Mouse (Mus musculus) cortical plate, adult 2 months (tissue): ENCODE data around the gene Slc29a4.
A peak's percentile ranks its signal among the peaks of the same experiment; 100 is the strongest.

ENCODE experiments used
- CTCF ChIP-seq: fragments of 200-500 bp; IDR thresholded peaks from 2 replicates; pipeline ENCODE4 v1.5.1; 2011; ENCODE audit warnings: mild to moderate bottlenecking, control low read depth, low read length; ENCODE audit not compliant: insufficient read depth; ENCODE audit errors: extremely low read depth
- POLR2A ChIP-seq: fragments of 200-500 bp; IDR thresholded peaks from 2 replicates; pipeline ENCODE4 v1.6.1; 2011; ENCODE audit warnings: mild to moderate bottlenecking, low read length, control low read depth; ENCODE audit not compliant: insufficient read depth; ENCODE audit errors: extremely low read depth

GRCm38 (mm10) chr5:142669726-142670125 is 22.6 kb upstream of the Slc29a4 start:
- TF ChIP-seq CTCF (peak; percentile 33; the same call in 1 of the 2 replicates), POLR2A (no peak)
